Mouse (Mus musculus) CH12.LX (cell line): ENCODE measurements around the gene Ttc7b.

ENCODE experiments used
- CHD2 ChIP-seq: IDR thresholded peaks from 2 replicates; pipeline ENCODE4 v1.6.1; 2011; ENCODE audit warnings: low read length, improper control_type of control experiment
- GABPA ChIP-seq: IDR thresholded peaks from 2 replicates; pipeline ENCODE4 v1.6.1; 2012; ENCODE audit warnings: low read depth, low read length, improper control_type of control experiment, inconsistent platforms; ENCODE audit not compliant: insufficient replicate concordance
- MAFK ChIP-seq: IDR thresholded peaks from 2 replicates; pipeline ENCODE4 v1.6.1; 2011; ENCODE audit warnings: low read length, improper control_type of control experiment; ENCODE audit not compliant: insufficient replicate concordance
- MXI1 ChIP-seq: IDR thresholded peaks from 2 replicates; pipeline ENCODE4 v1.6.1; 2011; ENCODE audit warnings: mild to moderate bottlenecking, low read depth, low read length, improper control_type of control experiment
- NRF1 ChIP-seq: IDR thresholded peaks from 2 replicates; pipeline ENCODE4 v1.6.1; 2014; ENCODE audit warnings: low read depth, mild to moderate bottlenecking, inconsistent platforms, low read length, improper control_type of control experiment, moderate library complexity
- SIN3A ChIP-seq: IDR thresholded peaks from 2 replicates; pipeline ENCODE4 v1.6.1; 2012; ENCODE audit warnings: low read length, improper control_type of control experiment, inconsistent platforms
- ZMIZ1 ChIP-seq: IDR thresholded peaks from 2 replicates; pipeline ENCODE4 v1.6.1; 2012; ENCODE audit warnings: low read depth, mild to moderate bottlenecking, inconsistent platforms, low read length, improper control_type of control experiment
- ZNF384 ChIP-seq: IDR thresholded peaks from 2 replicates; pipeline ENCODE4 v1.6.1; 2012; ENCODE audit warnings: low read depth, low read length, improper control_type of control experiment, inconsistent platforms

GRCm38 (mm10) chr12:100520794-100521186, at the start of gene Ttc7b:
- TF ChIP-seq SIN3A (no peak), ZNF384 (no peak), ZMIZ1 (no peak), GABPA (no peak), CHD2 (no peak), MXI1 (no peak), MAFK (no peak), NRF1 (no peak)
